Mouse (Mus musculus): ENCODE data around the gene Il27ra. TPM values are rescaled to one million over a fixed set of nuclear protein-coding genes. Genes with fewer than 3 reads are reported as not detected.

The Il27ra gene
- polyA plus RNA-seq, 1 experiment from 2014 or later: 1.2 TPM

DNA sequence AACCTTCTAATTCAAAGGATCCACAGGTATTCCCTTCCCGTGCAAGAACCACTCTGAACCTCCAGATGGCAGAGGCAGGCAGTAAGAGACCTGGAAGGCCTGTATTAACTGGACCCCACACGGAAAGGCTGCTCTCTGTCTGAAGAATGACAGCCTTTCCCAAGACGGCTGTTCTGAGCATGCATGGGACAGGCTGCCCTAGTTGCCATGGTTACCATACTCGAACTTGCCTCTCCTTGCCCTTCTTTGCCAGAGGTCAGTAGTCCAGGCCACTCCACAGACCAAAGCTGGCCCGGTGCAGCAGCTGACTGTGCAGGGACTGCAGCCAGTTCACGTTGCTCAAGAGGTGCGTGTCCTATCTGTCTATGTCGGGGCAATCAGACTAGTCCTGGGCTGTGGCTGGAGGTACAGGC, 41.4 kb upstream of the Il27ra start:
- peak; percentile 59 for DNase-seq (ENCODE audit: low spot score)
- Histone ChIP-seq H3K4me3 (replicated peaks; ENCODE audit: low read depth, low read length) (no peak overlapping the region), H3K27ac (no peak overlapping the region), H3K4me2 (ENCODE audit: low read length) (no peak overlapping the region), H3K36me3 (ENCODE audit: insufficient read depth, low read length) (peaks cover 54% of the 10 kb centered on the region), H3K27me3 (ENCODE audit: insufficient read depth, low read length) (no peaks in the 10 kb centered on the region), H3K9me3 (replicated peaks; ENCODE audit: low read length) (no peaks in the 10 kb centered on the region), H3K9ac (ENCODE audit: low read depth, low read length) (0 out of 2 replicates have a peak overlapping the region, but pooled peaks have one; percentile 2), H3K4me1 (replicated peaks; ENCODE audit: insufficient read depth, low read length) (no peaks in the 10 kb centered on the region)
- peak; percentile 60 for TF ChIP-seq CTCF (IDR thresholded peaks at IDR 0.05; ENCODE audit: low read depth)
- WGBS: 33% methylated on average over 8 of the region's 8 CpGs
- ATAC-seq (replicated peaks; ENCODE audit: low FRiP score, low read depth): peak; percentile 87

DNA sequence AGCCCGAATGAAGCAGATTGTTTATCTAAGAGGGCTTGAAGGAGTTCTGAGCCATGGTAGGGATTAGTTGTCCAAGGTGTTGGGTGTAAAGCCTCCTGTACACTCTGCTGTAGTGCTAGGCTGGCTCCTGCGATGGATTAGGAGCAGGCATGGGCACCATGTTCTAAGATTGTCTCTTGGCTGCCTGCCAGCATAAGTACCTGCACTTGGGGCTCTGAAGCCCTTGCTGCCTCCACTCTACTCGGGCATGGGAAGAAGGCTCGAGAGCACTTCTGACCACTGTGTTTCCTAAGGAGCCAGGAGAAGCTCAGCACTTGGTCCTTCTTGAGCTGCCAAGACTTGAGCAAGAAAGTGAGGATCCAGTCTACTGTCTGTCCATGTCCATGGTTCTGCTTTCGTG, 36.8 kb upstream of the Il27ra start:
- Histone ChIP-seq H3K4me3 (replicated peaks; ENCODE audit: low read depth, low read length) (no peak overlapping the region), H3K9ac (ENCODE audit: low read depth, low read length) (no peak overlapping the region), H3K27me3 (ENCODE audit: insufficient read depth, low read length) (no peaks in the 10 kb centered on the region), H3K36me3 (ENCODE audit: insufficient read depth, low read length) (peaks cover 36% of the 10 kb centered on the region), H3K27ac (no peak overlapping the region), H3K4me1 (replicated peaks; ENCODE audit: insufficient read depth, low read length) (no peaks in the 10 kb centered on the region), H3K9me3 (replicated peaks; ENCODE audit: low read length) (no peaks in the 10 kb centered on the region), H3K4me2 (ENCODE audit: low read length) (no peak overlapping the region)
- ATAC-seq (replicated peaks; ENCODE audit: low FRiP score, low read depth) (no peak), DNase-seq (ENCODE audit: low spot score) (no peak)
- no peak for TF ChIP-seq CTCF (IDR thresholded peaks at IDR 0.05; ENCODE audit: low read depth)
- WGBS: 78% methylated on average over 5 of the region's 5 CpGs

DNA sequence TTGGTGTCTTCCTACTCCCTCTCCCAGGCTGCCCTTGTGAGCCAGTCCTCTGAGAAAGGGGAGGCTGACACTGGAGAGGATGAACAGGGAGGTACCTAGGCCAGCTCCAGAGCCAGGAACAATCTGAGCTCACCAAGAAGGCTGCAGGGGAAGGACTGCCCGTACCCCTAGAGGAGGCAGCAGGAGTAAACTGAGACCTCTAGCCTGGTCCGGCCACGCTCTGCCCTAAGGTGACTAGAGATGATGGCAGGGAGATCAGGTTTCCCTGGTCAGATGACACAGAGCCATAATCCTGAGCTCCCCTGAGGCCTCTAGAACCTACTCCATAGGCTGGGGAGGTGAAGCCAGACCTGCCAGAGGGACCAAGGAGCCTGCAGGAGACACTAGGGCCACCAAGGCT, 34.5 kb upstream of the Il27ra start:
- Histone ChIP-seq H3K27me3 (ENCODE audit: insufficient read depth, low read length) (no peaks in the 10 kb centered on the region), H3K36me3 (ENCODE audit: insufficient read depth, low read length) (peaks cover 17% of the 10 kb centered on the region), H3K27ac (no peak overlapping the region), H3K4me1 (replicated peaks; ENCODE audit: insufficient read depth, low read length) (peaks cover 8% of the 10 kb centered on the region; the same call in 1 of the 2 replicates), H3K9me3 (replicated peaks; ENCODE audit: low read length) (no peaks in the 10 kb centered on the region), H3K9ac (ENCODE audit: low read depth, low read length) (no peak overlapping the region), H3K4me2 (ENCODE audit: low read length) (no peak overlapping the region), H3K4me3 (replicated peaks; ENCODE audit: low read depth, low read length) (no peak overlapping the region)
- DNase-seq (ENCODE audit: low spot score) (peak; percentile 30), ATAC-seq (replicated peaks; ENCODE audit: low FRiP score, low read depth) (no peak)
- TF ChIP-seq CTCF (IDR thresholded peaks at IDR 0.05; ENCODE audit: low read depth): no peak
- WGBS: 47% methylated on average over 3 of the region's 3 CpGs

DNA sequence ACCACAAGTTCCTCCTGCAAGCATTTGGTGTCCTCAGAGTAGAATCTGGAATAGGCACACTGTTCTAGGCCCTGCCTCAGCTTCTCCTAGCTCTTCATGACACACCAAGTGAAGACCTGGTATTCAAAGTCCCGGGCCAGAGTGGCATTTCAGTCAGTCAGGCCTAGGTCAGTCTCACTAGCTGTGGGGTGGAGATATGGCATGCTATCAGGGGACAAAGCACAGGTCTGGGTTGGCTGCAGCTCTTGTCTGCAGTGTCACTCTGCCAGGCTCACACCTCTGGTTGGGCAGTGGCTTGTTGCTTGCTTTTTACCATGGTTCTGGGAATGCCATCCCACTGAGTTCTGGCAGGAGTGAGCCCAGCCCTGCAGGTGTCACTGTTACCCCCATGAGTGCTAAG, 34.0 kb upstream of the Il27ra start:
- TF ChIP-seq CTCF (IDR thresholded peaks at IDR 0.05; ENCODE audit: low read depth): peak; percentile 21; the same call in 1 of the 2 replicates
- no peaks in the 10 kb centered on the region for H3K27me3 ChIP-seq (ENCODE audit: insufficient read depth, low read length)
- no peak overlapping the region for H3K4me3 ChIP-seq (replicated peaks; ENCODE audit: low read depth, low read length)
- no peak overlapping the region for H3K27ac ChIP-seq
- H3K4me1 ChIP-seq (replicated peaks; ENCODE audit: insufficient read depth, low read length): peaks cover 9% of the 10 kb centered on the region; the same call in 1 of the 2 replicates
- no peak overlapping the region for H3K4me2 ChIP-seq (ENCODE audit: low read length)
- H3K36me3 ChIP-seq (ENCODE audit: insufficient read depth, low read length): peaks cover 17% of the 10 kb centered on the region
- no peaks in the 10 kb centered on the region for H3K9me3 ChIP-seq (replicated peaks; ENCODE audit: low read length)
- ATAC-seq (replicated peaks; ENCODE audit: low FRiP score, low read depth) (no peak), DNase-seq (ENCODE audit: low spot score) (no peak)
- WGBS: 93% methylated on average over 1 of the region's 1 CpGs
- no peak overlapping the region for H3K9ac ChIP-seq (ENCODE audit: low read depth, low read length)

DNA sequence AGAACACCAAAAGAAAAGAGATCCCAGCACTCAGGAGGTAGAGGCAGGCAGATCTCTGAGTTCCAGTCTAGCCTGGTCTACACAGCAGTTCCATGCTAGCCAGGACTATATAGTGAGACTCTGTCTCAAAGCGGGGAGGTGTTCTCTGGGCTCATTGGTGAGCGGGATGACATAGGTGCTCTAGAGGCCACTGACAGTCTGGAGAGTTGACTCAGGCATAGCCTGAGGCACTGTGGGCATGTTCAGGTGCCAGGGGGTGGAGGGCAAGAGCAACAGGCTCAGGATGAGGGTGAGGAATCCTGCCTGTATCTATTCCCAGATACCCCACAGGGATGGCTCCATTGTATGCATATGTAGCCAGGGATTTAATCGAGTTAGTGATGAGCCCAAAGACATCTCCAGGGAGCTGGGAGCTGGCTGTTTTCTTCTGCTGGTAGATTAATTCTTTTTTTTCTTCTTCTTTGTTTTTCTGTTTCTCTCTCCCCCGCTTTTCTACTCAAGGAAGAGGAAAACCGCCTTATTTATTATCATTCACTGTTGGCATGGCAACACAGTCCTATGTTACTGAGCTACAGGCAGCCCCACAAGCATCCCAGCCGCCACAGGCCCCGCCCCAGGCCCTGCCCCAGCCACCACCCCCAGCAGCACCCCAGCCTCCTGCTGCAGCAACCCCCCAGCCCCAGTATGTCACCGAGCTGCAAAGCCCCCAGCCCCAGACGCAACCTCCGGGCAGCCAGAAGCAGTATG, 31.0 kb upstream of the Il27ra start:
- Histone ChIP-seq H3K4me1 (replicated peaks; ENCODE audit: insufficient read depth, low read length) (peaks cover 29% of the 10 kb centered on the region), H3K9ac (ENCODE audit: low read depth, low read length) (no peak overlapping the region)
- no peak for ATAC-seq (replicated peaks; ENCODE audit: low FRiP score, low read depth)

DNA sequence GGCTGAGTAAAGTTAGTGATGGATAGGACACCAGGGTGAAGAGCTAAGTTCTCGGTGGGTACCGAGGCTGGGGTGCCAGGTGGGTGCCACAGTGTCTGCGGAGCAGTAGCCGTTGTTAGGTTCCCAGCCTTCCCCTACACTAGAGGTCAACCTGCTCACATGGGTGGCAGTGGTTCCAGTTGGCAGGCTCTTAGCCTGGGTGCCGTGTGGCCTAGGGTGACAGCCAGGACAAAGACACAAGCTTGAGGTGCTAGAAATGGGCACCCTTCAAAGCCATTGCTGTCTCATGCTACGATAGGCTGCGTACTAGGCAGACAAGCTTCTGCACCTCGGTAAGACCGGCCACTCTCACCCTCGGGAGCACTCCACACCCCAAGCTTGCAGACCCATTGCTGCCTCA, 29.9 kb upstream of the Il27ra start:
- no peak for TF ChIP-seq CTCF (IDR thresholded peaks at IDR 0.05; ENCODE audit: low read depth)
- Histone ChIP-seq H3K9ac (ENCODE audit: low read depth, low read length) (no peak overlapping the region), H3K9me3 (replicated peaks; ENCODE audit: low read length) (no peaks in the 10 kb centered on the region), H3K4me3 (replicated peaks; ENCODE audit: low read depth, low read length) (no peak overlapping the region), H3K36me3 (ENCODE audit: insufficient read depth, low read length) (no peaks in the 10 kb centered on the region; the same call in 1 of the 2 replicates), H3K4me1 (replicated peaks; ENCODE audit: insufficient read depth, low read length) (peaks cover 38% of the 10 kb centered on the region), H3K27ac (peak overlapping the region; percentile 34; the same call in 1 of the 2 replicates), H3K27me3 (ENCODE audit: insufficient read depth, low read length) (no peaks in the 10 kb centered on the region), H3K4me2 (ENCODE audit: low read length) (no peak overlapping the region)
- 86% methylated on average over 10 of the region's 10 CpGs for WGBS
- ATAC-seq (replicated peaks; ENCODE audit: low FRiP score, low read depth) (no peak), DNase-seq (ENCODE audit: low spot score) (no peak)

More for the DNA sequence above, 31.0 kb upstream of the Il27ra start:
- WGBS: 53% methylated on average over 9 of the region's 10 CpGs
- peak; percentile 62 for DNase-seq (ENCODE audit: low spot score)
- Histone ChIP-seq H3K27me3 (ENCODE audit: insufficient read depth, low read length) (no peaks in the 10 kb centered on the region), H3K36me3 (ENCODE audit: insufficient read depth, low read length) (no peaks in the 10 kb centered on the region; the same call in 1 of the 2 replicates), H3K4me3 (replicated peaks; ENCODE audit: low read depth, low read length) (no peak overlapping the region), H3K9me3 (replicated peaks; ENCODE audit: low read length) (no peaks in the 10 kb centered on the region), H3K4me2 (ENCODE audit: low read length) (no peak overlapping the region), H3K27ac (peak overlapping the region; percentile 34; the same call in 1 of the 2 replicates)
- TF ChIP-seq CTCF (IDR thresholded peaks at IDR 0.05; ENCODE audit: low read depth): no peak

All from kidney, postnatal 0 days (tissue).